Mouse (Mus musculus) embryonic facial prominence, embryonic 14.5 days (tissue): ENCODE results near the gene Ahnak. TPM values are rescaled to one million over a fixed set of nuclear protein-coding genes. Genes with fewer than 3 reads are reported as not detected.

Experiments
- ATAC-seq: fragments of 200-750 bp; cut with Nextera tagmentation; 2 replicates; pipeline ENCODE4 v1.8.0; 2017; ENCODE audit warnings: low read depth, moderate number of reproducible peaks, moderate TSS enrichment
- DNase-seq: peaks from one replicate; pipeline ENCODE4 v3.0.0-alpha.2; 2015; ENCODE audit warnings: low spot score
- H3K27ac ChIP-seq: fragments of 300-500 bp; sonication (generic); replicated peaks from 2 replicates; pipeline ENCODE4 v1.5.1; 2014; ENCODE audit warnings: low read depth, mild to moderate bottlenecking, low read length, moderate library complexity
- H3K27me3 ChIP-seq: fragments of 300-500 bp; sonication (generic); replicated peaks from 2 replicates; pipeline ENCODE4 v1.6.1; 2014; ENCODE audit warnings: low read length; ENCODE audit not compliant: control insufficient read depth, insufficient read depth
- H3K36me3 ChIP-seq: fragments of 300-500 bp; sonication (generic); 2 replicates; pipeline ENCODE4 v1.6.1; 2014; ENCODE audit warnings: low read length, mixed read lengths; ENCODE audit not compliant: control insufficient read depth, insufficient read depth
- H3K4me1 ChIP-seq: fragments of 300-500 bp; sonication (generic); 2 replicates; pipeline ENCODE4 v1.6.1; 2014; ENCODE audit warnings: antibody characterized with exemption, low read length; ENCODE audit not compliant: control insufficient read depth, insufficient read depth
- H3K4me2 ChIP-seq: fragments of 300-500 bp; sonication (generic); 2 replicates; pipeline ENCODE4 v1.6.1; 2014; ENCODE audit warnings: low read depth, mild to moderate bottlenecking, low read length, moderate library complexity, mixed read lengths
- H3K4me3 ChIP-seq: fragments of 300-500 bp; sonication (generic); 2 replicates; pipeline ENCODE4 v1.5.1; 2014; ENCODE audit warnings: low read depth, mild to moderate bottlenecking, low read length
- H3K9ac ChIP-seq: fragments of 300-500 bp; sonication (generic); 2 replicates; pipeline ENCODE4 v1.6.1; 2014; ENCODE audit warnings: low read depth, mild to moderate bottlenecking, low read length, moderate library complexity, mixed read lengths
- H3K9me3 ChIP-seq: fragments of 300-500 bp; sonication (generic); 2 replicates; pipeline ENCODE4 v1.6.1; 2016; ENCODE audit warnings: low read length; ENCODE audit not compliant: control insufficient read depth
- WGBS: fragments of 180-500 bp; shearing (Covaris S2); extraction: QIAGEN DNeasy Blood & Tissue Kit; methylation state at CpG from one replicate; pipeline ENCODE4 v1.1.7; 2014; 5-methylcytosine and 5-hydroxymethylcytosine counted together
- polyA plus RNA-seq: library from polyadenylated mRNA; unstranded; fragments of >200 nt; fragmentation: Nextera tagmentation; extraction: Ambion mirVana; gene quantifications from 2 replicates; pipeline ENCODE4 v1.2.1, GENCODE M21; 2014

The Ahnak gene
- polyA plus RNA-seq, 1 experiment from 2014 or later, result 57.6 TPM

DNA sequence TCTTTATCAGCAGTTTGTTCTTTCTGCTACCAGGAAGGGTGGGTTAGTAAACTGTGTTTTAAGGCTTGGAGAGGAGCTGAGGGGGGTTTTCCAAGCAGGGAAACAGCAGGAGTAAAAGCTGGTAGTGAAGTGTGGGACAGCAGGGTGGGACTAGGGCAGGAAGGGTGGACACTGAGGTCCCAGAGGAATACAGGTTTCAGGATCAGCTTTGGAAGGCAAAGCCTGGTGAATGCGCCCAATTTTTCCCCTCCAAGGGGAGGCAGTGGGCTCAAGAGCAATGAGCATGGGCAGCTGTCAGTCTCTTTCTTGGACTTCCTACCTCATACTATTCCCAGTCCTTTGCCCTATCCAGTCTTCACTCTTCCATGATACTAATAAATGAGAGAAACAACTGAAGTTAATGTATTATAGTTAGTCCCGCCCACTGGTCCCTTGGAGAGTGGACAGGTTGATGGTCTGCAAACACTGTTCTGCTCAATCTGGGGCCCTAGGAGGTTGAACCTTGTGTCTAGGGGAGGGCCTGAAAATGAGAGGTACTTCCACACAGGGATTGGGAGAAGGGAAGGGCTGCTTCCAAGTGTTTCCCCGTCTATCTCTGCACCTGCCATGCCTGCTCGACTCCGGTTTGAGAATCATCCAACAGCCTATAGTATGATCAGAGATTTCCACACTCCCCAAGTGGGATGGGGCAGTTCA lies 36.6 kb downstream of the Ahnak start:
- peaks cover 14% of the 10 kb centered on the region; the same call in 1 of the 2 replicates for H3K4me1 ChIP-seq
- DNase-seq (no peak), ATAC-seq (no peak)
- 90% methylated on average over 5 of the region's 5 CpGs for WGBS
- no peak overlapping the region for H3K4me3 ChIP-seq
- H3K4me2 ChIP-seq, result no peak overlapping the region
- H3K9me3 ChIP-seq, result no peaks in the 10 kb centered on the region
- no peak overlapping the region for H3K9ac ChIP-seq
- no peak overlapping the region for H3K27ac ChIP-seq
- 0 out of 2 replicates have a peak, but pooled peaks cover 2% of the 10 kb centered on the region for H3K36me3 ChIP-seq
- H3K27me3 ChIP-seq, result no peaks in the 10 kb centered on the region

DNA sequence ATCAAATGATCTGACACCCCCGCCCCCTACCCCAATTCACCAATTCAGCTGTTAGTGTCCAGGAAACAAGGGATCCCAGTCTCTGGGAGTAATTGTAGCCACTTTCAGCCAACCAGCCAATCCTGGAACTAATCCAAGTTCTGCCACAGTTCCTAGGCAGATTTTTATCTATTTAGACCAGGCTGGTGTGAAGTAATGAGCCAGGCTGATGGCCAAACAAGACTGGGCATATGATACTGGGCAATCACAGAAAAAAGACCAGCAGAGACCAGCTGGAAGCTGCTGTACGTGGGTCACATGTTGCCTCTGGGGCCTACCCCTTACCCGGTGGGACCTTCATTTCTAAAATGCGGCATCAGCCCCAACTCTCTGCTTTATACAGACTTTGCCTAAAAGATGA lies 37.5 kb downstream of the Ahnak start:
- Histone ChIP-seq H3K27me3 (no peaks in the 10 kb centered on the region), H3K4me2 (no peak overlapping the region), H3K4me1 (peaks cover 14% of the 10 kb centered on the region; the same call in 1 of the 2 replicates), H3K36me3 (no peaks in the 10 kb centered on the region), H3K27ac (no peak overlapping the region), H3K9me3 (no peaks in the 10 kb centered on the region), H3K9ac (no peak overlapping the region), H3K4me3 (no peak overlapping the region)
- 66% methylated on average over 4 of the region's 4 CpGs for WGBS
- peak; percentile 63 for DNase-seq
- ATAC-seq, result peak; percentile 60; the same call in 1 of the 2 replicates

DNA sequence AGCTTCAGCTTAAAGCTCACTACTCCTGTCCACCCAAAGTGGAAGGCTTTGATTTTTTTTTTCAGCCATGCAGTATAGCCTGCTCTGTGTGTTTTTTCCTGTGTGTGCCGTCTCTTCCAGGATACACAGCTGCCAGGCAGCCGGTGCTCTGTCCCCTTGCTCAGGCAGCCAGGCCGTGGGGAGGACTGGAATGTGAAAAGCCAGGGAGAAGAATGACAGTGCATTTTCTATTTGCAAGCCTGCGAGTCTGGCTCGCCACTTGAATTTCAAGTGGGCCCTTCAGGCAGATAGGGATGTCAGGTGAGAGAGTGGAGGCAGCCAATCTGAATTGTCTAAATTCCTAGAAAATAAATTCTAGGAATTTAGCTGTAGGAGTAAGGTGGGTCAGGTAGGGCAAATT lies 38.7 kb downstream of the Ahnak start:
- 18% methylated on average over 5 of the region's 5 CpGs for WGBS
- H3K27ac ChIP-seq, result peak overlapping the region; percentile 39
- ATAC-seq, result peak; percentile 41; the same call in 1 of the 2 replicates
- no peak overlapping the region for H3K4me3 ChIP-seq
- no peaks in the 10 kb centered on the region for H3K36me3 ChIP-seq
- peaks cover 15% of the 10 kb centered on the region for H3K4me1 ChIP-seq
- no peak overlapping the region for H3K4me2 ChIP-seq
- DNase-seq, result peak; percentile 70
- H3K9ac ChIP-seq, result no peak overlapping the region
- H3K27me3 ChIP-seq, result no peaks in the 10 kb centered on the region
- no peaks in the 10 kb centered on the region for H3K9me3 ChIP-seq

DNA sequence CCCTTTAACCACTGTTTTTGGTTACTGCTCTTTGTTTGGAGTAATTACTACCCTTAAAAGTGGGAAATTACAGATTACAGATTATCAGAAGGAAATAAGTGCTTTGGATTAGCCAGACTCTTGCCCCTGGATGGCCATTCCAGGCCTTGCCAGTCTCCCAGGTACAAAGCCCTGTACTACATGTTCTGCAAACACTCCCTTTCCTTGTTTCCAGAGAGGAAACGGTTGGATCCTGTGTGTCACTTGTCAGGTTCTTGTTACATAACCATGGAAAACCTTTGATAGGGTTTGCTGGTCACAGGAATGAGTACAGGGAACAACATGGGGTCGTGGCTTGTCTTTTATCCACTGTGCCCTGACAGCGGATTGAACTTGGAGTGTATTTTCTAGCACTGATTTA lies 39.3 kb downstream of the Ahnak start:
- no peak overlapping the region for H3K4me3 ChIP-seq
- no peak overlapping the region for H3K4me2 ChIP-seq
- H3K27me3 ChIP-seq, result no peaks in the 10 kb centered on the region
- H3K36me3 ChIP-seq, result no peaks in the 10 kb centered on the region
- DNase-seq, result no peak
- WGBS, result 66% methylated on average over 3 of the region's 3 CpGs
- no peak overlapping the region for H3K27ac ChIP-seq
- ATAC-seq, result no peak
- no peaks in the 10 kb centered on the region for H3K9me3 ChIP-seq
- no peak overlapping the region for H3K9ac ChIP-seq
- peaks cover 19% of the 10 kb centered on the region for H3K4me1 ChIP-seq

DNA sequence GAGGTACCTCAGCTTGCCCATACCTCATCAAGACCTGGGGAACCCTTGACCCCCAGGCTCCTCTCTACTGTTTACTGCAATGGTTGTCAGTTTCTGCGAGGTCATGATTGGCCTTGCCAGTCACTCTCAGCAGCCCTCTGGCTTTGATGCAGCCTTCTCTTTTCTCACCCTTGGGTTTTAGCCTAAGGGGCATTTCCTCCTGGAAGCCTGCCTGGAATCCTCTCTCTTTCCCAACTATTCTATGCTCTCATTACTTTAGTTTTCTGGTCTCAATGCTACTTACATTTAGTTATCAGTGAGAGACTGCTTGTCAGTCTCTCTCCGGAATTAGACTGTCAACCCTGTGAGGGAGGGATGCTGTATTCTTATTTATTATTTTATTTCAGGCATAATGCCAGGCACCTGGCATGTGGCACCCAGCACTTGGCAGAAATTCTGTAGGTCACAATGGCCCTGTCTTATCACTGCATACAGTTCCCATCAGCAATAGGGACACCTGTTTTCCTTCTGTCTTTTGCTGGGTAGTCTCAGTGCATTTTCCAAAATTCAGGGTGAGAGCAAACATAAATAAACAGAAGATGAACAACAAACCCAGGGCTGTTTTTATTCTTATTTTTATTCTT lies 40.7 kb downstream of the Ahnak start:
- peaks cover 29% of the 10 kb centered on the region for H3K4me1 ChIP-seq
- no peaks in the 10 kb centered on the region for H3K27me3 ChIP-seq
- DNase-seq (no peak), ATAC-seq (no peak)
- no peak overlapping the region for H3K9ac ChIP-seq
- no peak overlapping the region for H3K4me3 ChIP-seq
- H3K27ac ChIP-seq, result no peak overlapping the region
- H3K9me3 ChIP-seq, result no peaks in the 10 kb centered on the region
- 86% methylated on average over 2 of the region's 2 CpGs for WGBS
- no peak overlapping the region for H3K4me2 ChIP-seq
- H3K36me3 ChIP-seq, result no peaks in the 10 kb centered on the region

DNA sequence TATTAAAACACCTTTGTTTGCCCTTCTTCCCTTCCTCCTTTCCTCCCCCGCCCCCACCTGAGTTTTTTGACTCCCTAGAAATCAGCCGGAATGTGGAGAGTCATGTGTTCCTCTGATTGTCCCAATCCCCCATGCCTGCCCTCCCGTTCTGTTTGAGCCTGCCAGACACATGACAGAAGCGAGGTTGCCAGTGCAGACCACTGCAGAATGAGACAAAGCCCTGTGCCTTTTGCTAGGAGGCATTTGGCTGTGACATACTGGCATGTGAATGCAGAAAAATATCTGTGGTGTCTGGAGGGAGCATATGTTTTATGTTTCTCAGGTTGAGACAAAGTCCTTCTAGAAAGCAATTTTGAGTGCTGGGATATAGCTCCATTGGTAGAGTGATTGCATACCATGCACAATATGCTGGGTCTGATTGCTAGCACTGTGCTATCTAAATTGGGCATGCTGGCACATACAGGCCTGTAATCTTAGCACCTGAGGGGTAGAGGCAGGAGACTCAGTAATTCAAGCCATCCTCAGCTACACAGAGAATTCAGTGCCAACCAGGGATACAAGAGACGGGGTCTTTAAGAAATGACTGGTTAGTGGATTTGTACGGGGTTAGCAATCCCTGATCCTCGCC lies 43.5 kb downstream of the Ahnak start:
- DNase-seq (peak; percentile 43), ATAC-seq (peak; percentile 26; the same call in 1 of the 2 replicates)
- WGBS, result 31% methylated on average over 7 of the region's 7 CpGs
- Histone ChIP-seq H3K4me1 (peaks cover 24% of the 10 kb centered on the region), H3K27ac (peak overlapping the region; percentile 57), H3K9ac (no peak overlapping the region), H3K9me3 (no peaks in the 10 kb centered on the region), H3K4me3 (no peak overlapping the region), H3K27me3 (no peaks in the 10 kb centered on the region), H3K36me3 (no peaks in the 10 kb centered on the region), H3K4me2 (no peak overlapping the region; the same call in 1 of the 2 replicates)

DNA sequence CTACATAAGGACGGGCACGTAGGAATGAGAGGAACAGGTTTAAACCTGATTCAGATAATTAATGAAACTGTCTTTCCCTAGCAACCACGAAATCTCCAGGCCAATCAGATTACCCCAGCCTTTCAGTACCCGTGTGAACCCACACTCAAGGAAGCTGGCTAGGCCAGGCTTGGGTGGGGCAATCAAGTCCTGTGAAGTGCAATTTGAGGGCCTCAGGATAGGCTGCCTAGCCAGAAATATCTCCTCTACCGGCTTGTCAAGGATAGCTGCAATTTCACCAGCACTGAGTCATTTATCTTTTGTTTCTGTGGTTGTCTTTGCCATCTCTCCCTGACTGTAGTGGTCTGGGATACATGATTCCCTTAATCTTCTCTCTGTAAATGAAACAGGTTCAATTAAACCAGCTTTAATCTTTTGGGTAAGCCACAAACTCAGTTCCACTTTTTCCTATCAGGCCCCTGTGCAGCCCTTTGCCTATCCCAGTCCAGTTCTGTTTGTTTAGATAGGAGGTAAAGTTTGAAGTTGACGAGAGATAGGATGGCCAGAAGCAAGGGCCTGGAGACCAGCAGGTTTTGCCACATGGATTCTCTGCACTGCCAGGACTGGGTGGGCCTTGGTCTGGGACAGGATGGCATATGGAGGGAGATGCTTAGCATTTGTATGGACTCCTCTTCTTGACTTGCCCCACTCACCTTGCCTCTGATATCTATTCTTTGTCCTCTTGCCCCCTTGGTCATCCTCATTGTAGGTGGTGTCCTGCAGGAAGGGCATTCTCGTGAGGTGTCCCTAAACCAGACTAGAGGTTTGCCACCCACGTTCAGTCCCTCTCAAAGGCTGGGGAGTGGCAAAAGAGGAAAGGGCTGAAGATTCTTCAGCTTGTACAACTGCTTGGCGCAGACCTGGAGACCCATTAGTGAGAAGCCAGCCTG lies 44.6 kb downstream of the Ahnak start:
- no peak overlapping the region for H3K4me2 ChIP-seq
- H3K4me3 ChIP-seq, result no peak overlapping the region
- ATAC-seq (peak; percentile 89), DNase-seq (peak; percentile 86)
- peak overlapping the region; percentile 12; the same call in 1 of the 2 replicates for H3K27ac ChIP-seq
- H3K27me3 ChIP-seq, result no peaks in the 10 kb centered on the region
- peaks cover 22% of the 10 kb centered on the region for H3K4me1 ChIP-seq
- WGBS, result 54% methylated on average over 9 of the region's 9 CpGs
- H3K9ac ChIP-seq, result no peak overlapping the region
- H3K36me3 ChIP-seq, result no peaks in the 10 kb centered on the region
- no peaks in the 10 kb centered on the region for H3K9me3 ChIP-seq

DNA sequence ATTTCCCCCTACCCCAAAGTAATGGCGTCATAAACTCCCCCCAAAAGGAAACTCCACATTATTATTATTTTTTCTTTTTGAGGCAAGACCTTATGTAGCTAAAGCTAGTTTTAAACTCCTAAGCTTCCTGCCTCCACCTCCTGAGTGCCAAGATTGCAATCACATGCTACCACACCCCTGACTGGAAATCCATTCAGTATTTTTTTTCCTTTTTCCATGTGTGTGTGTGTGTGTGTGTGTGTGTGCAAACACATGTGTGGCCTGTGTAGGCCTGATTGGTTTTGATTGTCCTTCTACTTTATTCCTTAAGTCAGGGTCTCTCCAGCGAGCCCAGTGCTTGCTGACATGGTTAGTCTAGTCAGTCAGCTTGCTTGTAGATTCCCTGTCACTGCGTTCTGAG lies 45.4 kb downstream of the Ahnak start:
- Histone ChIP-seq H3K36me3 (no peaks in the 10 kb centered on the region), H3K4me2 (no peak overlapping the region), H3K4me3 (no peak overlapping the region), H3K9ac (no peak overlapping the region), H3K27me3 (no peaks in the 10 kb centered on the region), H3K27ac (no peak overlapping the region), H3K9me3 (no peaks in the 10 kb centered on the region), H3K4me1 (peaks cover 22% of the 10 kb centered on the region)
- 78% methylated on average over 3 of the region's 3 CpGs for WGBS
- DNase-seq, result no peak
- no peak for ATAC-seq
